Mouse (Mus musculus) midbrain, postnatal 0 days (tissue): ENCODE data around the gene Moap1. TPM values are rescaled to one million over a fixed set of nuclear protein-coding genes. Genes with fewer than 3 reads are reported as not detected.

Experiments
- ATAC-seq: fragments of 200-750 bp; cut with Nextera tagmentation; 2 replicates; pipeline ENCODE4 v1.8.0; 2017; ENCODE audit warnings: moderate number of reproducible peaks, mild to moderate bottlenecking, moderate TSS enrichment, moderate library complexity; ENCODE audit not compliant: low FRiP score
- DNase-seq: peaks from one replicate; pipeline ENCODE4 v3.0.0-alpha.2; 2015; ENCODE audit warnings: low spot score
- H3K27ac ChIP-seq: fragments of 300-500 bp; sonication (generic); 2 replicates; pipeline ENCODE4 v1.5.1; 2014; ENCODE audit warnings: low read depth, mild to moderate bottlenecking, low read length, mixed read lengths
- H3K27me3 ChIP-seq: fragments of 300-500 bp; sonication (generic); 2 replicates; pipeline ENCODE4 v1.6.1; 2014; ENCODE audit warnings: low read length, control low read depth, mixed read lengths; ENCODE audit not compliant: insufficient read depth
- H3K36me3 ChIP-seq: fragments of 300-500 bp; sonication (generic); 2 replicates; pipeline ENCODE4 v1.6.1; 2014; ENCODE audit warnings: low read length, control low read depth, mixed read lengths; ENCODE audit not compliant: insufficient read depth
- H3K4me1 ChIP-seq: fragments of 300-500 bp; sonication (generic); 2 replicates; pipeline ENCODE4 v1.6.1; 2014; ENCODE audit warnings: mild to moderate bottlenecking, control low read depth, antibody characterized with exemption, low read length, mixed read lengths; ENCODE audit not compliant: insufficient read depth
- H3K4me2 ChIP-seq: fragments of 300-500 bp; sonication (generic); 2 replicates; pipeline ENCODE4 v1.6.1; 2014; ENCODE audit warnings: low read depth, mild to moderate bottlenecking, low read length, mixed read lengths; ENCODE audit not compliant: poor library complexity, severe bottlenecking
- H3K4me3 ChIP-seq: fragments of 300-500 bp; sonication (generic); 2 replicates; pipeline ENCODE4 v1.5.1; 2014; ENCODE audit warnings: low read depth, mild to moderate bottlenecking, low read length, moderate library complexity
- H3K9ac ChIP-seq: fragments of 300-500 bp; sonication (generic); replicated peaks from 2 replicates; pipeline ENCODE4 v1.6.1; 2014; ENCODE audit warnings: mild to moderate bottlenecking, low read length, moderate library complexity, mixed read lengths; ENCODE audit not compliant: poor library complexity, severe bottlenecking
- H3K9me3 ChIP-seq: fragments of 300-500 bp; sonication (generic); 2 replicates; pipeline ENCODE4 v1.6.1; 2016; ENCODE audit warnings: low read length, control low read depth
- CTCF ChIP-seq: IDR thresholded peaks from 2 replicates; pipeline ENCODE4 v1.5.1; 2016; ENCODE audit warnings: antibody characterized with exemption, mild to moderate bottlenecking
- WGBS: fragments of 180-500 bp; shearing (Covaris S2); extraction: QIAGEN DNeasy Blood & Tissue Kit; methylation state at CpG from one replicate; pipeline ENCODE4 v1.1.7; 2014; 5-methylcytosine and 5-hydroxymethylcytosine counted together
- polyA plus RNA-seq: library from polyadenylated mRNA; unstranded; fragments of >200 nt; fragmentation: Nextera tagmentation; extraction: Ambion mirVana; gene quantifications from 2 replicates; pipeline ENCODE4 v1.2.1, GENCODE M21; 2015
- total RNA-seq: library from RNA; depleted of rRNA; stranded (reverse); fragments of >200 nt; gene quantifications from 2 replicates; pipeline ENCODE4 v1.2.3, GENCODE M21; 2014

Gene Moap1
- total and polyA plus RNA-seq, 2 experiments from 2014 or later, result 20.9 to 71.8 TPM

DNA sequence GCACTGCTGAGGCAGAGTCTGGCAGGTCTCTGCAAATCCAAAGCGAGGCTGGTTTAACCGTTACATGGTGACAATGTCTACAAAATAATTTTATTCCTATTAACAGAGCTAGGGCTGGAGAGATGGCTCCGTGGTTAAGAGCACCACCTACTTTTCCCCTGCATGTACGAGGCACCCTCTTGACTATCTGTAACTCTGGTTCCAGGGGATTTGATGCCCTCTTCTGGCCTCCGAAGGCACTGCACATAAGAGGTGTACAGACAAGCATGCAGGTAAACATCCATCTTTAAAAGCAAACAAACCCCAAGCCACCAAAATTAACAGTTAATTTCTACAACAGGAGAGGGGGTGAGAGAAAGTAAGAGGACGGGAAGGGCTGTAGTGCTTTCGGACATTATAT is 12.8 kb upstream of the Moap1 start:
- no peak for ATAC-seq
- no peak overlapping the region for H3K27ac ChIP-seq
- WGBS, result 87% methylated on average over 7 of the region's 7 CpGs
- DNase-seq, result no peak
- peak overlapping the region; percentile 65; the same call in 1 of the 2 replicates for H3K9ac ChIP-seq
- H3K27me3 ChIP-seq, result no peaks in the 10 kb centered on the region
- peak overlapping the region; percentile 85; the same call in 1 of the 2 replicates for H3K4me3 ChIP-seq
- H3K4me2 ChIP-seq, result peak overlapping the region; percentile 88
- H3K9me3 ChIP-seq, result no peaks in the 10 kb centered on the region
- peak; percentile 61 for TF ChIP-seq CTCF
- peaks cover 9% of the 10 kb centered on the region for H3K4me1 ChIP-seq
- no peaks in the 10 kb centered on the region for H3K36me3 ChIP-seq

DNA sequence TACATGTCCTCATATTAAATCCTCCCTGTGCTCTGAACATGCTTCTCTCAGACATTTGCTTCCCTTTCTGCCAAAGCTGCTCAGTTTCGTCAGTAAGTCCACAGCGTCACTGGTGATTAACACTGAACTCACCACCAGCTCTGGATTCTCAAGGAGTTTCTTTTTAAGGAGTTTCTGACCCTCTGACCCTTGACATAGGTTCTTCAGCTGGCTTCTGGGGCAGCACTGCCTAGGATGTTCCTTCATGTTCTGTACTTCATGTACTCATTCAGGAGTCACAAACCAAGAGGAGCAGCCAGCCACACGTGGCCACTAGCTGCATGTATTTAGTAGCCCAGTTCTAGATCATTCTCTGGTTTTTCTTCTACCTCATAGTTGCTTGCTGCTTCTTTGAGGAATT is 4.8 kb upstream of the Moap1 start:
- ATAC-seq (no peak), DNase-seq (no peak)
- Histone ChIP-seq H3K4me3 (no peak overlapping the region), H3K4me1 (no peaks in the 10 kb centered on the region), H3K9ac (no peak overlapping the region), H3K9me3 (no peaks in the 10 kb centered on the region), H3K36me3 (0 out of 2 replicates have a peak, but pooled peaks cover 3% of the 10 kb centered on the region), H3K27ac (no peak overlapping the region), H3K4me2 (no peak overlapping the region), H3K27me3 (no peaks in the 10 kb centered on the region)
- no peak for TF ChIP-seq CTCF
- WGBS, result 88% methylated on average over 3 of the region's 3 CpGs

DNA sequence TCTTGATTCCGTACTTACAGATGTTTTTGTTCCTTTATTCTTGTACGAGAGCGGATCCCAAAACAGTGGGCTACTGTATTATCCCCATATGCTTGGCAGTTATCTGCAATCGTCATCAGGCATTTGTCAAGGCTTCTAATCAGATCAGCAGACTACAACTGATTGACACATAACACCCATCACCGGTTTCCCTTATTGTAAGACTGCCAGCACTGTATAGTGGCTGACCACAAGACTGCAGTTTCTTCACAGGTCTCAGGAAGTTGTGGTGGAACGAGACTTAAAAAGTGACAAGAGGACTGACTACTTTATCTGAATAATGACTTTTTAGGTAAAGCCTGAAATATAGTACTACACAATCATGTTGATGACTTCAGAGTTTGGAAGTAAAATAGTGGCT is 1.4 kb upstream of the Moap1 start:
- H3K36me3 ChIP-seq, result 0 out of 2 replicates have a peak, but pooled peaks cover 3% of the 10 kb centered on the region
- peak; percentile 17; the same call in 1 of the 2 replicates for TF ChIP-seq CTCF
- WGBS, result 49% methylated on average over 6 of the region's 6 CpGs
- H3K4me2 ChIP-seq, result peak overlapping the region; percentile 68
- H3K27me3 ChIP-seq, result no peaks in the 10 kb centered on the region
- H3K27ac ChIP-seq, result no peak overlapping the region
- DNase-seq (peak; percentile 22), ATAC-seq (no peak)
- peak overlapping the region; percentile 84; the same call in 1 of the 2 replicates for H3K4me3 ChIP-seq
- peaks cover 6% of the 10 kb centered on the region; the same call in 1 of the 2 replicates for H3K4me1 ChIP-seq
- H3K9ac ChIP-seq, result no peak overlapping the region
- H3K9me3 ChIP-seq, result no peaks in the 10 kb centered on the region

DNA sequence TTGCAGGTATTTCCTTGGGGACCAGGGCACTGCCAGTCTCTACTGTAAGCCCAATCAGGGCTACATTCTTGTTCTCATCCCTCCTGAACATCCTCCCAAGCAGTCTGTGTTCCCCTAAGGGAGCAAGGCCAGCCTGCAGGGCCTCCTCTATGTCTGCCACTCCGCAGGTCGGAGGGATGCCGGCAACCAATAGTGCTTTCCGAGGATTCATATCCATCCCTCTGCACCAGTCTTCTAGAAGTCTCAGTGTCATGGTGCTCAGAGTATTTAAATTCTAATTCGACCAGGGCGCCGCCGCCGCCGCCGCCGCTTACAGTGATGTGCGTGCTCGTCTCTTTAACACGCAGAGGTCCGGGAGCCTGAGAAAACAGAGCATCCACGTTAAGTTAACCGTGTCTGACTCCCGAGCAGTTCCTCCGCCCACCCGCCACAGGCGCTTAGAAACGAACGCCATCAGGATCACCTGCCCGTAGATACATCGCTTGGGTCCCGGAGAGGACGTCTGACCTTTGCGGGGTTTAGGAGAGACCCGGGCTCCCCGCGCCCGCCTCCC is 349 bp downstream of the Moap1 start:
- no peak for TF ChIP-seq CTCF
- H3K4me3 ChIP-seq, result peak overlapping the region; percentile 84
- peak overlapping the region; percentile 89 for H3K9ac ChIP-seq
- H3K9me3 ChIP-seq, result no peaks in the 10 kb centered on the region
- peak overlapping the region; percentile 92 for H3K27ac ChIP-seq
- peak overlapping the region; percentile 68 for H3K4me2 ChIP-seq
- WGBS, result 1% methylated on average over 32 of the region's 33 CpGs
- H3K36me3 ChIP-seq, result 0 out of 2 replicates have a peak, but pooled peaks cover 3% of the 10 kb centered on the region
- peaks cover 6% of the 10 kb centered on the region; the same call in 1 of the 2 replicates for H3K4me1 ChIP-seq
- H3K27me3 ChIP-seq, result no peaks in the 10 kb centered on the region
- DNase-seq (no peak), ATAC-seq (peak; percentile 83)

DNA sequence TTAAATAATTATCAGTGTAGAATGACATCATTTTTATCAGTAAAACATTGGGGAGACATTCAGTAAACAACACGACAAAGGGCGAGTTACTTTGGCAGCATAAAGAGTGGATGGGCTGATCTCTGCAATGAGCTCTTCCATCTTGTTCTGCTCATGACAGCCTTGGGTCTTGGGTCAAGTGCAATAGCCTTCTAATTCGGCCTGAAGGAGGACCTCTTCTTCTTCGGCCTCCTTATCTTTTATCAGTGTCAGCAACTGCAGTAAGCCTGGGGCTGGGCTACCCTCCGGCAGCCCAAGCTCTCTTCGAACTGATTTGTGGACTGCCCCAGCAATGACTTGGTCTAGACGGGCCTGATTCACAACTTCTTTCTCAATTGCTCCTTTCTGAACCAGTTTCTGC is 1.4 kb downstream of the Moap1 start:
- no peak overlapping the region for H3K27ac ChIP-seq
- no peaks in the 10 kb centered on the region for H3K9me3 ChIP-seq
- H3K4me3 ChIP-seq, result no peak overlapping the region
- no peak overlapping the region for H3K9ac ChIP-seq
- H3K36me3 ChIP-seq, result 0 out of 2 replicates have a peak, but pooled peaks cover 3% of the 10 kb centered on the region
- ATAC-seq (no peak), DNase-seq (no peak)
- 92% methylated on average over 7 of the region's 7 CpGs for WGBS
- TF ChIP-seq CTCF, result no peak
- H3K27me3 ChIP-seq, result no peaks in the 10 kb centered on the region
- H3K4me2 ChIP-seq, result no peak overlapping the region
- H3K4me1 ChIP-seq, result peaks cover 6% of the 10 kb centered on the region; the same call in 1 of the 2 replicates

DNA sequence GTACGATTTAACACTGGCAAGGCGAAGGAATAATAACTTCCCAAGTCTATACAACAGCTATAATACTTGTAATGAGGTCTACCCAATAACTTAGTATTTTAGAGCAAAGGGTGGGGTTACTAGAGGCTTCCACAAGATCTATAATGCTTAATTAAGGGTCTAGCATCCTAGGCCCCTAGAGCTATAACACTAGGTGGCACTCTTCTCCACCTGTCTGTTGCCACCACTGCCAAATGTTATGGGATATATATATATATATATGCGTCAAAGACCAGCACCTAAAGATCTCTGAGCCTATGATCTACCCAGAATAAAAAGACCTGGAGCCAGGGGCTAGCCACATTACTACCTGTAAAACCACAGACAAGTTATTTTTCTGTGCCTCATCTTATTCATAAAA is 3.2 kb downstream of the Moap1 start:
- ATAC-seq (no peak), DNase-seq (peak; percentile 36)
- peak; percentile 56 for TF ChIP-seq CTCF
- H3K27ac ChIP-seq, result no peak overlapping the region
- peaks cover 6% of the 10 kb centered on the region; the same call in 1 of the 2 replicates for H3K4me1 ChIP-seq
- no peak overlapping the region for H3K4me3 ChIP-seq
- H3K9me3 ChIP-seq, result no peaks in the 10 kb centered on the region
- no peak overlapping the region for H3K9ac ChIP-seq
- 64% methylated on average over 3 of the region's 3 CpGs for WGBS
- H3K27me3 ChIP-seq, result no peaks in the 10 kb centered on the region
- no peaks in the 10 kb centered on the region; the same call in 1 of the 2 replicates for H3K36me3 ChIP-seq
- H3K4me2 ChIP-seq, result no peak overlapping the region
